Mouse (Mus musculus) retina, postnatal 7 days (tissue): ENCODE data around the gene 1700023F06Rik.

Experiments used
- DNase-seq: peaks from one replicate; pipeline ENCODE4 v3.0.0-alpha.2; 2012; ENCODE audit warnings: low read depth, low spot score

The 1700023F06Rik gene

DNA sequence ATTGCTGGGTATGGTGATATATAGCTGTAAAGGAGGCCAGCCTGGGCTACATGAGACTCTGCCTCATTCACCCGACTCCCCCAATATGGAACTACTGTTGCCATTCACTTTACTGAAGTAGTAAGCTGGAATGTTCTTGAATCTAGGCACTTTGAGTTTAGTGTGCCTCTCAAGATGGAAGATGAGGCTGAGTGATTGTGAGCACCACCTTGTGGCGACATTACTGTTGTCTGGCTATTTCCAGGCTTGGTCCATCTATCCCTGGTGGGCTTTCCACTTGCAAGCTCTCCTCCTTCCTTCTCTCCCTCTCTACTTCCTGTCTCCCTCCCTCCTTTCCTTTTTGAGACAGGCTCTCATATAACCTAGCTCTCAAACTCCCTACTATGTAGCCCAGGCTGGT is 23.5 kb downstream of the 1700023F06Rik start:
- no peak for DNase-seq

DNA sequence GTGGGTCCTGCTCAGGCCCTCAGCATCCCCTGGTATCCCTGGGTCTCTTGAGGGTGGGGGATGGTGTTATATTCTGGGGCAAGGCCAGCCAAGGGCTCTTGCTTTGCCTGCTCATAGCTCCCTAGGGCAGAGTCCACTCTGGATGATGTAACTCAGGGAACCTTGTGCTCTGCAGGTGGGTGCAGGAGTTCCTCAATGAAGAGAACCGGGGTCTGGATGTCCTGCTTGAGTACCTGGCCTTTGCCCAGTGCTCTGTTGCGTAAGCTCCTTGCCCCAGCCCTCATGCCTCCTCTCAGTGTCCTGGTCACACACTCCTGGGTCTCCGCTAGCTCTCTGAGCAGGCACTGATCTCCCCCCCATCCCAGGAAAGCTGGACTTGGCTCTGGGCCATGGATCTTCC is 26.4 kb downstream of the 1700023F06Rik start:
- DNase-seq: no peak

DNA sequence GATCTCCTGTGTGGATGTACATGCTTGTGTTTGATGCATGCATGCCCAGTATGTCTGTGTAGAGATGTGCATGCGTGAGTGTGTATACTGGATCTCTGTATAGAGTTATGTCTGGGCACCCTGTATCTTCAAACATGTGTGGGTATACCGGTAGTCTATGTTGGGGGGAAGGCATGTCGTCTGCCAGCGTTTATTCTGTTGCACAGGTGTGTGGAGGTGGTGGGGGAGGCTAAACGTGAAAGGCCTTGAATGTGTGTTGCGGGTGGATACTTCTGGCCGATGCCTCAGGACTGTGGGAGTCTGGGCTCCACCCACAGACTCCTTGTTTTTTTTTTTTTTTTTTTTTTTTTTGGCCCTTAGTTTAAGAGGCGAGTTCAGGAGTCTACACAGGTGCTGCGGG is 27.0 kb downstream of the 1700023F06Rik start:
- DNase-seq: no peak

DNA sequence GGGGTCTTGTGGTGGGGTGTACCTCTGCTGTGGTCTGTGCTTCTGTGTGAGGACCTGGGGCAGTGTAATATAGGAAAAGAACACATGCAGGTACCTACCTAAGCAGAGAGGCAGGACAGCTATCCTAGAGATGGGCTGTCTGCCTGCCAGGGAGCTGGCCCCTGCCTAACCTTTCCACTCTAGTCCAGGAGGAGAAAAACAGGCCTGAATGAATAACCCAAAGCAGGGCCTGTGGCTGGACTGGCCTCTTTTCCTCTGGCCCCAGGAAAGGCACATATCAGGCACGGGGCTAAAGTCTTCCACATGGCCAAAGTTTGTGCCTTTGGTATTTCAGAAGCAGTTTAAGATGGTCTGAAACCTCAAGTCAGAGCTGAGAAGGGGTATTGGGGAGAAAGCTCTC is 27.9 kb downstream of the 1700023F06Rik start:
- DNase-seq: no peak

DNA sequence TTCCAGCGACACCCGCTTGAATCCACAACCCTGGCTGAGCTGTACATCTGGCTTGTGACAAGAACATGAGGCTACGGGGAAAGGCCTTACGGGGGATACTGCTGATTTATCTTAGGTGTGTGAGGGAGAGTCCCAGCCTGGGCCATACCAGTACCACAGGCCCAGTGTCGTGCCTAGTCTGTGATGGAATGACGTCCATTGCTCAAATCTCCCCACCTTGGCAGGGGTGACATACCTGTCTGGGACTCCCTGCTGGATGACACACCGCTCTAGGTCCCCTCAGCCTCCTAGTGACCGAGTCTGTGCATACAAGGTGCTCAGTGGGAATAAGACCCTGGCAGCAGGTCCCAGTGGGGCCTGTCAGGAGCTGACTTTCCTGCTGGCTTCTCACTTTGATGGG is 29.6 kb downstream of the 1700023F06Rik start:
- DNase-seq: no peak

DNA sequence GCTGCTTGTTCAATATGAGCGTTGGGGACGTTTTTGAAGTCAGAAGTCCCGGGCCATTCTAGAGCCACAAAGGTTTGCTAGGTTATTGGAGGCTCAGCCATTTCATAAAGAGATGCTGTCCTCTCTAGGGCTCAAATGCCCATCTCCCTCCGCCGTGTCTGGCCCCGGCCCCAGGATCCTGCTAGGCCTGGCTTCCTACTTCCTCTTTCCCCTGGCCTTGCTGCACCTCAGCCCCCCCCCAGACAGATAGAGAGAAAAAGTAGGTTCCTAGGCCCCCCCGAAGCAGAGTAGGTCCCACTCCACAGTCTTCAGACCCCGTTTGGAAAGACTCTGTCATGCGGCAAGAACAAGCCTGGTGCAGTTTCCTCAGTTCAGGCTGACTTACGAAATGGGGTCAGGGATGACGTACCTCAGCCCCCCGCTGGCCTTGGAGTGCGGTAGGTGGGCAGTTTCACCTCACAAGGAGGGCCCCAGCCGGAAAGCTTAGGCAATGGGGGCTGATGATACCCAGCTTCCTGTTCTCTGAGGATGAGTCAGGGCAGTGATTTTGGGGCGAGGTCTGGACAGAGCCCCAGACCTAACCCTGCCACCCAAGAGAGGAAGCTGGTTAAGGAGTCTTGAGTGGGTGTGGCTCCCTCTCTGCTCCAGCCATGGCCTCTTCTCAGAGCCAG is 30.4 kb downstream of the 1700023F06Rik start:
- DNase-seq: no peak

DNA sequence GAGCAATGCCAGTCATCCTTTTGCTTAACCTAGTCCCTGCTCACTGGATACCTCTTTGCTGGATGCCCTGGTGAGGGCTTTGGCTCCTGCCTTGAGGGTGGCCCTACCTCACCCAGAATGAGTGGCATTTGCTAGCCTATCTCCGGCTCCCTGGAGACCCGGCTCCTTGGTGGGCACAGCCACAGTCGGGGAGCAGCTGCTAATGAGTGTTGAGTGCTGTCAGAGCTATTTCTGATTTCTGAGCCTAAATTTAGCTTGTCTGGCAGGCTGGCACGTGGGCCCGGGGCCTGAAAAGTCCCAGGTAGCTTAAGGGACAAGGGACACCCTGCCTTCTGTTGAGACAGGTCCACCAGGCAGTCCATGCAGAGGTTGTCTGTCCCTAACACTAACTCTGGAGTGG is 31.1 kb downstream of the 1700023F06Rik start:
- DNase-seq: no peak

DNA sequence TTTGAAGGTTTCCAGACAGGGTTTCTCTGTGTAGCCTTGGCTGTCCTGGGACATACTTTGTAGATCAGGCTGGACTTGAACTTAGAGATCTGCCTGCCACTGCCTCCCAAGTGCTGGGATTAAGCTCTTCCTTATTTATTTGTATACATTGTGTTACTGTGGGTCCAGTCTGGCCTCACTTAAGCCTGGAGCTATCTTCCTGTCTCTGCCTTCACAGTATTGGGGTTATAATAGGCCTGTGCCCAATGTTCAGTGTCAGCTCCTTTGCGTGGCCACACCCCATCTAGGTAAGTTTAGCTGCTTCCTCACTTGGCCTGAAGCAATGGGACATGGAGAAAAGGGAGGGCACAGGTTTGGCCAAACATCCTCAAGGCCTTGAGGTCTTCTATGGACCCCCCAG is 31.8 kb downstream of the 1700023F06Rik start:
- DNase-seq: no peak

DNA sequence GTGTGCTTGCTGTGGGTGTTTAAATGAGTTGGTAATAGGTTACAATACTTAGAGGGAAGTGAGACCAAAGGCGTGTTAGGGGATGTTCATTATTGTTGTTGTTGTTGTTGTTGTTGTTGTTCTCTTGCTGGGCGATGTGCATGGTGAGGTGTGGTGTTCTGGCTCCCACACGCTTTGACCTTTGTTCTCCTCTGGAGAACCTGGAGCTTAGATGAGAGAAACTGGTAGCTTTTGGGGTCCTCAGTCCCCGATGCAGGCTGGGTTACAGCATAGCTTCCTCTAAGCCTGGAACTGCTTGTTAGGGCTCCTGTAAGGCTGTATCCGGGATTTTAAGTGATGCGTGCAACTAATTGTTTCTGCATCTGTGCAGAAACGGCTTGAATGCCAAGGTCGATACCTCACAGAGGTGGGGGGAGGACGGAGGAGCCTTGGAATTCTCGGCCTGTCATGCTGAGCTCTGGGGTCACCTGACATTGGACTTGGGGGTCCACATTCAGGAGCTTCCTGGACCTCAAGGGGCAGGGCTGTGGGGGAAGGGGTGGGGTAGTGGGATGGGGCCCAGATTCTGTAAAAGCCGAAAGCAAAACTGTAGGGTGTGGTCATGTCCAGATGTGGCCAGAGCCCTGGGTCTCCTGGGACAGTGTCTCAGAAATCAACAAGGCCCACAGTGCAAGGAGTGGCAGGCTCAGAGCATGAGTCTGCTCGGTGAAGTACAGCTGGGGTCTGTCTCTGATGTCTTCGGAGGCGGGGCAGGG is 32.5 kb downstream of the 1700023F06Rik start:
- DNase-seq: no peak

DNA sequence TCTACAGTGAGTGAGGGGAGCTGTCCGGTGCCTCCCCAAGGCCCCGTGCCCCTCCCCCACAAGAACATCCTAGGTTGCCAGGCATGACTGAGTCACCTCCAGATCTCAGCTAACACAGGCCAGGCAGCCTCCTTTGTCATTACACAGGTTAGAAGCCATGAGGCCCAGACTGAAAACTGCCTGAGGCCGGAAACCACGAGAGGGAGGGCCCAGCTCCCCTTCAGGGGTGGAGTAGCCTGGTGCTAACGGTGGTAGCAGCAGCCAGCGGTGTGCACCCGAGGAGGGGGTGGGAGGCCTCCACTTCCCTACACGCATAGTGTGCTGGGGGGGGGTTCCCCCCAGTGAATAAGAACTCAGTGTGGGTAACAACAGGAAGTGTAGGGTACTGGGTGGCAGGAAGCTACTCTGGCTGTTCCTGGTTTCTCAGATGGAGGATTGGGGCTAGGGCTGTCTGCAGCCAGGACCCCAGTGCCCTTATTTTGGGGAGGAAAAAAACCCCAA is 33.4 kb downstream of the 1700023F06Rik start:
- no peak for DNase-seq

DNA sequence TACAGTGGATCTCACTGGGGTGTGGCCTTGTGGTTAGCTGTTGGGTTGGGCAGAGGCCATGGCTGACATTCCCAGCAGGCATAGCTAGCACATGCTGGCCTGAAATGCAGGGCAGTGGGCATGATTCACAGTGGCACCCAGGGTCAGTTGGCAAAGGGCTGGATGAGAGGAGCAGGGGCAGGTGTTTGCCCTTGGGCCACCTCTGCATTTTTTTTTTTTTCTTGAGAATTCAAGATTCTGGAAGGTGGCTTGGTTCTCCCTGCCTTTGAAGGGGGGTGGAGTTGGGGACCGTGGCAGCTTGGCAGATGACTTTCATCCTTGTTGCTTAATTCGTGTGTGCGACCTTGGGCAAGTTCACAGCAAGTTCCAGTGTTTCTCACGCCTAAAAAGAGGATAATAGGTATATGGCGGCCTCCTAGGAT is 33.9 kb downstream of the 1700023F06Rik start:
- no peak for DNase-seq

DNA sequence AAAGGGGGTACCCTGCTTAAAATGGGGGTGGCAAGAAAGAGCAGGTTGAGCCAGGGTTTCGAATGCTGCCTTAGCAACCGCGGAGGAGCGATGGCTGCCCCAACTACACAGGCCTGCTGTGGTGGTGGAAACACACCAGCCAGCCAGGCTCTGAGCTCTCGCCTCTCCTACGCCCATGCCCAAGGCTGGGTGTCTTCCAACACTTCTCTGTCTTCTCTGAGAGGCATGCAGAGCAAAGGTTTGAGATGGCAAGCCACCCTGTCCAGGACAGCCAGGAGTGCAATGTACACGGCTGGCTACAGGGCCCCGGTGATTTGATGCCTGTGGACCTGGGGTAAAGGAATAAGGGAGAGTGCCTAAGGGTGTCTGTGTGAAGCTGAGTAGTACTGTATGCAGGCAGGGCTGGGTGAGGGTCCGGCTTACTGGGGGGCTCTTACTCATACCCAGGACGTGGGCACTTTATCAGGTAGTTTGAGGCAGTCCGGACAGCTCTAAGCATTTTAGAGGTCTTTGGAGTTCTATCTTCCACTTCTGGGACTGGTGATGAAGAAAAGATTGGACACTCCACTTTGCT is 34.5 kb downstream of the 1700023F06Rik start:
- DNase-seq: no peak

DNA sequence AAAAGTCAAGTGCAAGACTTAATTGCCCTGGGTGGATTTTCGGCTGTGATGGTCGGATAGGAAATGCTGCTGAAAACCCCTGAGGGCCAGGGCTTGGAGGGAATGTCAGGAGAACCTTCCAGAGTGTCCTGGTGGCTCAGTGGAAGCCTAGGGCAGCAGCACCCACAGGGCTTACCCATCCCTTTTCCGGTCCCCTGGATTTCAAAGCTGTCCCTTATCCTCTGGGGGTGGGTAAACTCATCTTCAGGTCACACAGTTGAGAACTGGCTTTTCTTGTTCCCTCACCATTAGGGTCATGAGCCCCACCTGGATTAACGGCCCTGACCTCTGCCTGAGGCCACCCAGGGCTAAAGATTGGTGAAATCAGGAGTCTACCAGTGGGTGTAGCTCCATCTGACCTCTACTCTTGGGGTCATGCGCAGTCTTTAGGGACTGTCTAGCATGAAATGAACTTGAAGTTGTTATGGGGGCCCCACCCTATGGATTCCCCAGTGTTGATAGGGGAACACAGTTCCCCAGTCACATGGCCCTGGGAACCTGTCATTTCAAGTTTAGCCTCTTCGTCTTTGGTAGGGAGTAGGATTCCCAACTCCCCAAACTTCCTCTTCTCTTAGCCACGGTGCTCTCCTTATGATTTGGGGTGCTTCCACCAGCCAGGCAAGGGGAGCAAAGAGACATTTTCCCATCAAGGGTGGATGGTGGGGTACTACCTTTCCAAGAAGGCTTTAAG is 35.2 kb downstream of the 1700023F06Rik start:
- no peak for DNase-seq

DNA sequence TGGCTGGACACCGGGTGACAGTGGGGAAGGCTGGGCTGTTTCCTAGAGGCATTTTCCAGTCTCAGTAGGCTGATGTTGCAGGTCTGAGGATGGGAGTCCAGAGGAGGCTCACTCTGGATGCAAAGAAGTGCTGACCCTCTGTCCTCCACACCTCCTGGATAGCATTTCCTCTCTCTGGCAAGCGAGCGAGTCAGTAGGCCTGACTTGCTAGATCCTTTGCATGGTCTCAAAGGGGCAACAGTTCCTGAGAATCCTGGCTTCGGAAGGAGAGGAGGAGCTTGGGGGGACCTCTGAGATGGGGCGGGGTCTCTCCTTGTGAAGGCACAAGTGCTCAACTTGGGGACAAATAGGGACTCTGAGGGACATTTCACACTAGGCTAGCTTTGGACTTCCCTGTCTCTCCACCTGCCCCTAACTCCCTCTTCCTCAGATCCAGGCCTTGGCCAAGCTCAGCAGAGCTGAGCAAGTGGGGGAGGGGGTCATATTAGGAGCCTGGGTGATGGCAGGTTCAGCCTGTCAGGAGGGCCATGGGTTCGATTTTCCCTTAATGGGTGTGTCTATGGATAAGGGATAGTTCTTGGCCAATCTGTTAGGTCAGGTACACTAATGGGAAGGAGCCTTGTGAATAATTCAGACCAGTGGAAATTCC is 35.8 kb downstream of the 1700023F06Rik start:
- DNase-seq: no peak

DNA sequence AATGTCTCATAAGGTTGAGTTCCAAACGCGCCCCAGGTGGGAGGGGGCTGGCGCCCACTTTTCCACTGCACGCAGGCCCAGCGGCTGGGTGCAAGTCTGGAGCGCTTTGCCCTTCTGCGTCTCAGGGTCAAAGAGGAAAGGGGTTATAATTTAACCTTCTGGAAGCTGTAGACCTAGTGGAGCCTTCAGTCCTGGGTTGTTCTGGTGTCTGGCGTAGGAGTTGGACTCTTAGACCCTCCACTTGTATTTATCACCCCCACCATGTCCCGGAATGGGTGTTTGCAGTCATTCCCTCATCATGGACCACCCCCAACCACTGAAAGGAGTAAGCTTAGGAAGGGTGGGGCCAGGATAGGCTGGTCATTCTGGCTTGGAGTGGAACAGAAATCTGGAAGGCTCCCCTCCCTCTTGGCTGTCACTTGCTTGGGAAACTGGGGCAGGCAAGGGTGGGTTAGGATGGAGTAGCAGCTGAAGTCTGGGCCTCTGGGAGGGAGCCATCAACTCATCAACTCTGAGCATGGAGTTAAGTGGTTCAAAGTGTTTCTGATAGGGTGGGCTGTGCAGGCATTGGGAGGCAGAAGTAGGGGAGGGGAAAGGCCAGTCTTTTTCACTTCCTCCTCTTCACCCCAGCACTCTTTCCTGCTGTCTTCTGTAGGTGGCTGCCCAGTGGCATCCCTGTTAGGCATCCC is 36.5 kb downstream of the 1700023F06Rik start:
- no peak for DNase-seq

DNA sequence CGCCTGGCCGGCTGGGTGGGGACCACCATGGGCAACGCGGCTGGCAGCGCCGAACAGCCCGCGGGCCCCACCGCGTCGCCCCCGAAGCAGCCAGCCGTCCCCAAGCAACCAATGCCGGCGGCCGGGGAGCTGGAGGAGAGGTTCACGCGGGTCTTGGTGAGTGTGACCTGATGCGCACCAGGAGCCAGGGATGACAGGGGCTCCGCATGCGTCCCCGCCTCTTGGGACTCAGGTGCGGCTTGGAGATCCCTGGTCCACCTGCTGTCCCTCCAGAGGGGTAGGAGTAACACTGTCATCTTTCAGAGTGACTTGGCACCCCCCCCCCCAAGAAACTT is 37.1 kb downstream of the 1700023F06Rik start:
- DNase-seq: no peak

DNA sequence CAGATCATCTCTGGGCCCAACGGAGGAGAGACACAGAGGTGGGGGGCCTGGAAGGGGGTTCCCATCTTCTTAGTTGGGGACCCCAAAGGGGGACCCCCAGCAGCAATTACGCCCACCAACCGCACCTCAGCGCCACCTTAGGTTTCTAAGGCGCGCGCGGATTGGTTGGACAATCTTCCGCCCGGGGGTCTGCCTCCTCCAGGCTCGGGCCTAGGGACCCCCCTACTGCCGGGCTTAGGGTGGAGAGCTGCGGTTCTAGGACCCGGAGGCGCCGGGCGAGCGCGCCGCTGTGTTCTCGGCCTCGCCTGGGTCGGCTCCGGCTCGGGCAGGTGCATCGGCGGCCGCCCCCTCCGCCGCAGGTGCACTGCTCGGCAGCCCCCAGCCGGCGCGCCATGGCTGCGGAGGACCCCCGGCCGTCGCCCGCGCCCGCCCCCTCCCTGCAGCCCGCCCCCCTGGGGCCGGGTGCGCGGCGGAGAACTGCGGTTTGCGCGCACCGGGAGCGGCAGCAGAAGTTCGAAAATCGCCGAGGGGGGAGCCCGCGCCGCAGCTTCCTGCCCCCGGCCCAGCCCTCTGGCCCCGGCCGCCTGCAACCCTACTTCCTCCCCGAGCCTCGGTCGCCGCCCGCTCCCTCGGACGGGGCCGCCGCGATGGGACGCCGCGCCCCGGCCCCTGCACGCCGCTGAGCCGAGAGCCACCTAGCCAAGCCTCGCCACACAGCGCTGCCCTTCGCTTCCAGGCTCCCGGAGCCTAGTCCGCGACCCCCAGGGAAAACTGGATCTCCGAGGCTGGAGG is 37.7 kb downstream of the 1700023F06Rik start, which contains the start of gene Fmnl1:
TSS of gene Fmnl1 (plus strand) at position 614 of the 792 bp plus-strand sequence.
- DNase-seq: peak; percentile 27

DNA sequence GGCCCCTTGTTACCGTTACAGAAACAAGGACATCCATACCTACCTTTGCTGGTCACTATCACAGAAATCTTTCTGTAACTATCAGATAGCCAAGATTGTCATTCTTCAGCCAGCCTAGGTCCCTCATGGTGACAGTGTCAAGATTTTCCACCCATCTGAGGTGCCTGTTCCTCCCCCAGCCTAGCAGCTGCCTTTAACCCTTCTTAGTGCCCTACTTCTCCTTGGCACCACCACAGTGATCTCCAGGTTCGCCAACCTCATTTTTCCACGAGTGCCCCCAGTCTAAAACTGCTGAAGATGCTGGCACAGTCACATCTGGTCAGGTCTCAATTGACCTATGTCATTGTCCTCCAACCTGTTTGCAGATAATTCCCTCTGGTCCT is 38.3 kb downstream of the 1700023F06Rik start:
- DNase-seq: no peak

DNA sequence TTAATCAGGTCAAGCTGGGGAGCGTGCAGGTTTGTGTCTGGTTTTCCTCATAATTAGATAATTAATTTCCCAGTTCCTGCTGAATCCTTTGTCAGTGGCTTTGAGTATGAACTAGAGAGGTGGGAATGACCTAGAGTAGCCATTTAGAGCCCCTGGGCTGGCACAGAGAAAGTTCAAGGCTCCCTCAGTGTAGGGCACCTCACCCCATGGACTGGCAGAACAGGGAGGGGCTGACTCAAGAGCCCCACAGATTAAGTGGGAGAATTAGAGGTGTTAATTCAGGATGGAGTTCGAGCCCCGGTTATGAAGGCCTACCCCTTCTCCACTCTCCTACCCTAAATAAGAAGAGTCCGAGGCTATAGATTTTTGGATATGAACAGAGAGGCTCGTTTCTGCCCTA is 38.7 kb downstream of the 1700023F06Rik start:
- no peak for DNase-seq

DNA sequence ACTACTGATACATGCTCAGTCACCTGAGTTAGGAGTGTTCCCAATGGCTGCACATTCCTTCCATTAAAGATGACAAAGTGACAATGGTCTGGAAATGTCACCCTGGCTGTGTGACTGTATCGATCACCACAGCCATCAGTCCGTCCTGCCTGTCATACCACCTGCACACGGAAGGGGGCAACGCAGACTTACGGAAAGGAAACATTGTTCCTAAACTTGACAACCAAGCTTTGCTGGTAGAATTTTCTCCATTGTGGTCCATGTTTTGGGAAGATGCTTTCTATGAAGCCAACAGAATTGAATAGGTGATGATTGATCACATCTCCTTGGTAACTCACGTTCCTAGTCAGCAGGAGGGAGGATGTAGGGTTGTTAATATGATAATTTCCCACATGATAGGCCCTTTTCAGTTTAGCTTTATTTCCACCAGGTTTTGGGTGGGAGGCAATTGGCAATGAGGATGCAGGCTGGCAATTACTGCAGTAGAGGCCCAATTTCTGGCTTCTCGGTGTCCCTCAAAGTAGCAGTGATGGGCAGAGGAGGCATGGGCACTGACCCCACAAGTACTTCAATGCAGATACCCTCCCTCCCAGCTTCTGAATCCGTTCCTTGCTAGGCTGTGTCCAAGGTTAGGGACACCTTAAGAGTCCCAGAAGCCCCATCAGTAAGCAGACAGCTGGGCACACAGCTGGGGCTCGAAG is 39.5 kb downstream of the 1700023F06Rik start:
- peak; percentile 54 for DNase-seq
